In genomic region chr3:32073881-32074280, GRCm38 (mm10) we compare ENCODE assay signal across 9 mouse cellular contexts.
DNase-seq lines count a peak whose midpoint lies in the region.
"Had no signal": no experiment of that assay in that cellular context is flagged by ENCODE, and none has a peak within 500 bp of the region (broad histone marks: within the 10 kb centered on the region; RNA-seq: fewer than 3 reads in every experiment).

No protein-coding gene starts in this region.

- DNase-seq in cerebellum, adult 9-10 months: peak; percentile 28
- DNase-seq in cerebellum, adult 11-12 months: no peak
- peak; percentile 9 for DNase-seq in left cerebral cortex, postnatal 4 days
- no peak for DNase-seq in left cerebral cortex, adult 11 months (ENCODE audit: low spot score)
- DNase-seq in urinary bladder, postnatal 14 days (ENCODE audit: low spot score): peak; percentile 34
- no peak for DNase-seq in urinary bladder, postnatal 10 days (ENCODE audit: low spot score)
- peak; percentile 12 for DNase-seq in ovary, postnatal 14 days (ENCODE audit: low spot score)
- DNase-seq in lung, postnatal 10 days: no peak
- DNase-seq: heart, adult 11 months had no signal

- intact Hi-C loops in left cerebral cortex, postnatal 4 days (cut with DNase I): no loop called here

Comparison
In these comparisons a context has a peak if more than half of its experiments do, and no peak if none do; other contexts are left out.
1. DNase-seq: peak in cerebellum, adult 9-10 months (single experiment), left cerebral cortex, postnatal 4 days (single experiment), urinary bladder, postnatal 14 days (single experiment) and ovary, postnatal 14 days (single experiment); none in cerebellum, adult 11-12 months (single experiment), left cerebral cortex, adult 11 months (single experiment), urinary bladder, postnatal 10 days (single experiment) and lung, postnatal 10 days (single experiment).